Mouse (Mus musculus) neural tube, embryonic 13.5 days (tissue): Measurements from ENCODE around the gene Tspan33. TPM values are rescaled to one million over a fixed set of nuclear protein-coding genes. Genes with fewer than 3 reads are reported as not detected.

Experiments used
- ATAC-seq: fragments of 200-750 bp; cut with Nextera tagmentation; 2 replicates; pipeline ENCODE4 v1.8.0; 2017; ENCODE audit warnings: low read depth, mild to moderate bottlenecking, moderate TSS enrichment, moderate library complexity
- H3K27ac ChIP-seq: fragments of 300-500 bp; sonication (generic); replicated peaks from 2 replicates; pipeline ENCODE4 v1.5.1; 2015; ENCODE audit warnings: moderate library complexity, mild to moderate bottlenecking, inconsistent platforms
- H3K27me3 ChIP-seq: fragments of 300-500 bp; sonication (generic); 2 replicates; pipeline ENCODE4 v1.6.1; 2015; ENCODE audit warnings: mild to moderate bottlenecking, inconsistent platforms
- H3K36me3 ChIP-seq: fragments of 300-500 bp; sonication (generic); 2 replicates; pipeline ENCODE4 v1.6.1; 2015; ENCODE audit warnings: mild to moderate bottlenecking, inconsistent platforms
- H3K4me1 ChIP-seq: fragments of 300-500 bp; sonication (generic); replicated peaks from 2 replicates; pipeline ENCODE4 v1.6.1; 2015; ENCODE audit warnings: inconsistent platforms
- H3K4me2 ChIP-seq: fragments of 300-500 bp; sonication (generic); 2 replicates; pipeline ENCODE4 v1.6.1; 2015; ENCODE audit warnings: inconsistent platforms, mild to moderate bottlenecking, moderate library complexity
- H3K4me3 ChIP-seq: fragments of 300-500 bp; sonication (generic); 2 replicates; pipeline ENCODE4 v1.5.1; 2015; ENCODE audit warnings: mild to moderate bottlenecking, inconsistent platforms
- H3K9ac ChIP-seq: fragments of 300-500 bp; sonication (generic); 2 replicates; pipeline ENCODE4 v1.6.1; 2015; ENCODE audit warnings: moderate library complexity, mild to moderate bottlenecking, inconsistent platforms
- H3K9me3 ChIP-seq: fragments of 300-500 bp; sonication (generic); 2 replicates; pipeline ENCODE4 v1.6.1; 2016; ENCODE audit warnings: inconsistent platforms
- WGBS: fragments of 180-500 bp; shearing (Covaris S2); methylation state at CpG from one replicate; pipeline ENCODE4 v1.1.7; 2015; 5-methylcytosine and 5-hydroxymethylcytosine counted together
- polyA plus RNA-seq: library from polyadenylated mRNA; unstranded; fragments of >200 nt; fragmentation: Nextera tagmentation; extraction: Ambion mirVana; gene quantifications from 2 replicates; pipeline ENCODE4 v1.2.1, GENCODE M21; 2015

Gene Tspan33
- 5.6 and 7.0 TPM in 2 replicates for polyA plus RNA-seq

- ATAC-seq, result peak; percentile 98
- Histone ChIP-seq H3K4me3 (peak within 1 kb of the TSS; percentile 75), H3K27ac (no peak within 1 kb of the TSS), H3K4me2 (peak within 1 kb of the TSS; percentile 99), H3K9ac (peak within 1 kb of the TSS; percentile 82), H3K36me3 (no peaks in the 10 kb centered on the region), H3K9me3 (no peaks in the 10 kb centered on the region), H3K27me3 (peaks cover 38% of the 10 kb centered on the region), H3K4me1 (peaks cover 12% of the 10 kb centered on the region)
- WGBS, result under 1% methylated on average over 40 of the region's 41 CpGs
Observed at GRCm38 (mm10) chr6:29693953-29694352, at the start of gene Tspan33. Gene Tspan33 (plus strand): TSS chr6:29694222.

DNA sequence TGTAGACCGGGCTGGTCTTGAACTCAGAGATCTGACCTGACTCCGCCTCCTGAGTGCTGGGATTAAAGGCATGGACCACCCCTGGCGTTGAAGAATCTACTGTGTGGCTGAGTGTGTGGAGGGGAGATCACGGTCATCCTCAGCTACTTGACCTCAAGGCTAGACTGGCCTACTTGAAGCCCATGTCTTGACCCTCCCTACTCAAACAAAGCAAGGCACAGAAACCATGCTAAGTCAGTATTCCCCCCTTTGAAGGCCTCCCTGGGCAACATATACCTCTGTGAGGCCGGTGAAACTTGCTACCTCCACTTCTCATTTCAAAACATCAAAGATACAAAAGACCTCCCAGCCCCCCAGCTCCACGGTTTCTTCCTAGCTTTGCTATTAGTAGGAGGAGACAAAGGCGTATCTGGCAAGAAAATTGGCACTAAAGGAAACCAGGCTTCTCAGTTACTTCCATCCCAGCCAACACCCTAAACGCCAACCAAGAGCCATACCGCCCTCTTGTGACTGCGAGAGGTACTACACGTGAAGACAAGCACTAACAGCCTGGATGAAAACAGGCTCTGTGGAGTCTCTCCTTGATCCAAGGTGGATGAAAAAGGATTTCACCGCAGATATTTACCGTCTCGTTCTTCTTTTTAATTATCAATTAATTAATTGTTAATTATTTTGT, 44.4 kb upstream of the Tspan33 start:
- no peak overlapping the region for H3K9ac ChIP-seq
- no peaks in the 10 kb centered on the region for H3K4me1 ChIP-seq
- no peak overlapping the region for H3K4me3 ChIP-seq
- peak; percentile 61 for ATAC-seq
- no peaks in the 10 kb centered on the region for H3K9me3 ChIP-seq
- no peak overlapping the region for H3K27ac ChIP-seq
- H3K27me3 ChIP-seq, result no peaks in the 10 kb centered on the region
- WGBS, result 34% methylated on average over 14 of the region's 14 CpGs
- H3K4me2 ChIP-seq, result no peak overlapping the region
- H3K36me3 ChIP-seq, result no peaks in the 10 kb centered on the region

DNA sequence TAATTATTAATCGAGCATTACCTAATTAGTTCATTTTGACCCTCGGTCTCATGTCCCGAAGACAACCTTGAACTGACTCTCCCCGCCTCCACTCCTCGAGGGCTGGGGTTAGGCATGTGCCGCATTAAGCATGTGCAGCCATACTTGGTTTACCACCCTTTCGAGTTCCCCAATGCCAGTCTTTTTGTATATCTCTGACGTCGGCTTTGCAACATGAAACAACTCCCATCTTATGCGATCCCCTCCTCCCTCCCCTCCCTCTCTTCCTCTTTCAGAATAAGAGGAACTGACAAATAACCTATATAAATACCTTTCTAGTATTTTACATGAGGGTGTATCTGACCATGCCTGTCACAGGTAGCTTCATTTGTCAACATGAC, 43.9 kb upstream of the Tspan33 start:
- ATAC-seq, result no peak
- Histone ChIP-seq H3K27ac (no peak overlapping the region), H3K4me1 (no peaks in the 10 kb centered on the region), H3K9me3 (no peaks in the 10 kb centered on the region), H3K4me2 (no peak overlapping the region), H3K36me3 (no peaks in the 10 kb centered on the region), H3K27me3 (no peaks in the 10 kb centered on the region), H3K9ac (no peak overlapping the region), H3K4me3 (no peak overlapping the region)
- 73% methylated on average over 10 of the region's 10 CpGs for WGBS

DNA sequence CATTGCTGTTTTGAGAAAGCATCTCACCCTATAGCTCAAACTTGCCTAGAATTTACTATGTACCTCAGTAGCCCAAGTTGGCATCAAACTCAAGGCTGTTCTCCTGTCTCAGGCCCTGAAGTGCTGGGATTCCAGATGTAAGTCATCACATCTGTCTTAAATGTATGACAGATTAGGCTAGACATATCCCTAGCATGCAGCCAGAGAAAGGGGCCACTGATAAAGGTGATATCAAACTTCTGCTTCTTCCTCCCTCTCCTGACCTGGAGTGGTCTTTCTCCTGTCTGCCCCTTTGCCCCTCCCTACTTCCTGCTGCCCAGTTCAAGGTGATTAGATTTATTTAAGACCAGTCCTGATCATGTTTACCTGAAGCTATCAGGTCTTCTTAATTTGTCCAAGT, 40.8 kb upstream of the Tspan33 start:
- Histone ChIP-seq H3K36me3 (no peaks in the 10 kb centered on the region), H3K9me3 (no peaks in the 10 kb centered on the region), H3K27me3 (no peaks in the 10 kb centered on the region), H3K4me1 (no peaks in the 10 kb centered on the region), H3K4me2 (no peak overlapping the region), H3K4me3 (no peak overlapping the region), H3K9ac (no peak overlapping the region), H3K27ac (no peak overlapping the region)
- ATAC-seq, result no peak

- Histone ChIP-seq H3K9me3 (no peaks in the 10 kb centered on the region), H3K4me2 (no peak overlapping the region), H3K27me3 (no peaks in the 10 kb centered on the region), H3K4me1 (no peaks in the 10 kb centered on the region), H3K36me3 (no peaks in the 10 kb centered on the region), H3K4me3 (no peak overlapping the region), H3K27ac (no peak overlapping the region), H3K9ac (no peak overlapping the region)
- WGBS, result 83% methylated on average over 3 of the region's 3 CpGs
- no peak for ATAC-seq
Observed at GRCm38 (mm10) chr6:29658626-29659475, 35.2 kb upstream of the Tspan33 start.

DNA sequence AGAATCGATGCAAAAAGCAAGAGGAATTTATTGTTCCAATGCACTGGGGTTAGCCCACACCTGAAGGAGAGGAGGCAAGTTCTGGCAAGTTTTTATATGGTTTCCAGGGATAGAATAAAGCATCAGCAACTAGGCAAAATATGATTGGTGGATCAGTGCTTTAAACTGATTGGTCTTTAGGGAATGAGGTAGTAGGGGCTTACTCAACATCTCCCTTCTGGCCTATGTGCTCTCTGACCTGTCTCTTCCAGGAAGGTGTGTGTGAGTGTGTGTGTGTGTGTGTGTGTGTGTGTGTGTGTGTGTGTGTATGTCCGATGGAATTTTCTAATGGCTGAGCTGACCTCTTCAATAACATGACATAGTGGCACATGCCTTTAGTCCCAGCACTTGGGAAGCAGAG, 34.1 kb upstream of the Tspan33 start:
- ATAC-seq, result no peak
- 83% methylated on average over 2 of the region's 2 CpGs for WGBS
- no peaks in the 10 kb centered on the region for H3K4me1 ChIP-seq
- H3K27ac ChIP-seq, result no peak overlapping the region
- no peak overlapping the region for H3K4me2 ChIP-seq
- no peak overlapping the region for H3K4me3 ChIP-seq
- H3K9me3 ChIP-seq, result no peaks in the 10 kb centered on the region
- H3K36me3 ChIP-seq, result no peaks in the 10 kb centered on the region
- H3K9ac ChIP-seq, result no peak overlapping the region
- H3K27me3 ChIP-seq, result no peaks in the 10 kb centered on the region

DNA sequence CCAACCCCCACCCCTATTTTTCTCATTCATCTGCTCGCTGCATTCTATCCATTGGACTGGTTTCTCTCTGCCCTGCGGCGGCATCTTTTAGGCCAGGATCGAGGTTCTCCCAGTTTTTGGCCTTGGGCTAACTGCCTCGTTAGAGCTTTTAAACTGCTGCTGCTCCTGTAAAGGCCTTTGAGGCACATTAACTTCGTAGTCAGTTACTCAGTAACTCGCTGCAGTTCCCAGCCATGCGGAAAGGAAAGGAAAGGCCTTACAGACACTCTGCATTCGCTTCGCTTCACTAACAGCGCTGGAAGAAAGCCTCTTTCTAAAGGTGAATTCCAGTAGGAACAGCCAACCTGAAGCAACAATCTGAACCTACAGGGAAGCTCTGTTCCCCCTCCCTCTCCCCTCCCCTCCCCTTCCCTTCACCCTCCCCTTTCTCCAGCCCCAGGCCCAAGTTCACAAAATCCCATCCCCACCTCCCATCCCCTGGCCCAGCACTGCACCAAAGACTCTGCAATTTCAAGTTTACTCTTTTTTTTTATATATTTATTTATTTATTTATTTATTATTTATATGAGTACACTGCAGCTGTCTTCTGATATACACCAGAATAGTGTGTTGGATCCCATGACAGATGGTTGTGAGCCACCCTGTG, 33.2 kb upstream of the Tspan33 start:
- 34% methylated on average over 11 of the region's 11 CpGs for WGBS
- H3K4me2 ChIP-seq, result no peak overlapping the region
- H3K27ac ChIP-seq, result no peak overlapping the region
- H3K27me3 ChIP-seq, result no peaks in the 10 kb centered on the region
- no peaks in the 10 kb centered on the region for H3K36me3 ChIP-seq
- no peak overlapping the region for H3K9ac ChIP-seq
- no peak for ATAC-seq
- no peaks in the 10 kb centered on the region for H3K4me1 ChIP-seq
- no peak overlapping the region for H3K4me3 ChIP-seq
- H3K9me3 ChIP-seq, result no peaks in the 10 kb centered on the region

- Histone ChIP-seq H3K4me2 (no peak overlapping the region), H3K27me3 (no peaks in the 10 kb centered on the region), H3K27ac (no peak overlapping the region), H3K4me1 (no peaks in the 10 kb centered on the region), H3K9ac (no peak overlapping the region), H3K4me3 (no peak overlapping the region), H3K9me3 (no peaks in the 10 kb centered on the region), H3K36me3 (no peaks in the 10 kb centered on the region)
- WGBS, result 84% methylated on average over 6 of the region's 6 CpGs
- ATAC-seq, result no peak
Observed at GRCm38 (mm10) chr6:29667266-29667665, 26.8 kb upstream of the Tspan33 start.

DNA sequence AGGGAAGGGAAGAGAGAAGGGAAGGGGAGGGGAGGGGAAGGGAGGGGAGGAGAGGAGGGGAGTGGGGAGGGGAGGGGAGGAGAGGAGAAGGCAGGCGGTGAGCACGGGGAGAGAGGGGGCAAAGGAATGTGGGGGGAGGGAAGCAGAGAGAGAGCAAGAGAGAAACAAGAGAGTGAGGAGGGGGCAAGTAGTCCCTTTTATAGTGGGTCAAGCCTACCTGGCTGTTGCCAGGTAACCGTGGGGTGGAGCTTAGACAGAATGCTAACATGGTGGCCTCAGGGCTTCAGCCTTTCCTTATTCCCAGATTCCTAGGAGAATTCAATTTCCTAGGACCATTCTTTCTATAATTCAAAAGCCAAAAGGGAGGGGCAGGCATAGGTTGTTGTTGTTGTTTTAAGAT, 22.3 kb upstream of the Tspan33 start:
- Histone ChIP-seq H3K36me3 (no peaks in the 10 kb centered on the region), H3K4me2 (no peak overlapping the region), H3K27ac (no peak overlapping the region), H3K9me3 (no peaks in the 10 kb centered on the region), H3K27me3 (no peaks in the 10 kb centered on the region), H3K4me3 (no peak overlapping the region), H3K4me1 (no peaks in the 10 kb centered on the region), H3K9ac (no peak overlapping the region)
- no peak for ATAC-seq
- WGBS, result 17% methylated on average over 3 of the region's 3 CpGs

DNA sequence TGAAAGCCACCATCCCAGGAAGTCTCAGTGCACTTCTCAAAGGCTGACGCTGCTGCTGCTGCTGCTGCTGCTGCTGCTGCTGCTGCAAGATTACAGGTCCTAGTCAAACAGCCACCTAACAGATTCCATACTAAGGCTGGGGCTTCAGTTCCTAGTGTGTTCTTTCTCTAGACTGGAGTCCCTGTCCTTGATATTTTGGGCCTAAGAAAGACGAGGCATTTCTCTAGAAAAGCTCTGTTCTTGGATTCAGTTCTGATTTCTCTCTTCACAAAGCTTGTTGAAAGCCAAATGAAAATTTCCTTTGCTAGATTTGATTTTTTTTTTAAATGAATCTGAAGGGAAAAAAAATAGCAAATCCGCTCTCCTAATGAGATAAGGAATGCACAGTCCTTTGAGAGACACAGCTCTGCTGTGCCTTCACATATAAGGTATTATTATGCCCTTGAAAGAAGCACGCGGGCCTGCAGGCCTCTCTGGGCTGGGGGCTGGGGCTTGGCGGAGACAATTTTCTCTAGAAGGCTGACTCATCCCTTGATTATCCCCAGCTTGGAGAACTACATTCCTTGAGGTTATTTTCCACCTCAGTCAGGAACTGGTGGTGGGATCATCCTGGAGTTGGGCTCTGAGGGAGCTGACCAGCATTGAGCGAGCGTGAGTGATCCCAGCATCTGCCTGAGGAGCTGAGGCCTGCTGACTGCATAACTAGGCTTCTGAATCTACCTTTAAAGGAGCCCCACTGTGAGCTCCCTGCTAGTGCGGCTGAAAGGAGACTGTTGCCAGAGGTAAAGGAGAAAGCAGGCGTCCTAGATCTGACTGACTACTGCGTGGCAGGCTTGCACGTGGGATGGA, 21.2 kb upstream of the Tspan33 start:
- no peak overlapping the region for H3K27ac ChIP-seq

DNA sequence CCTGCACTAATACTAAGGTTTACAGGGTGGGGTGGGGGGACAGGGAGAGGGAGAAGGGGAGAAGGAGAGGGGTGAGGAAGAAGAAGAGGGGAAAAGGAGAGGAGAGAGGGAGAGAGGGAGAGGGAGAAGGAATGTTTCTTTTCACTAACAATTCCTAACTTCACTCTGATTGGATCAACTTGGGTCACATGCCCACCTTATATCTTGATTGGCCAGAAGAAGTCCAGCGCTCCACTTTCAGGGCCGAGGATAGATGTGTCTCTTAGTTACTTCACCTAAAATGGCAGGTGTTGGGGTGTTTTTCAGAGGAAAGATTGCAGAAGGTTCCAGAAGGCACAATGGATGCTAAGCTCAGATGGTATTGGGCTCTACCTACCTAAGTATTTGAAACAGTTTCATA, 20.3 kb upstream of the Tspan33 start:
- ATAC-seq, result no peak
- no peaks in the 10 kb centered on the region for H3K4me1 ChIP-seq
- no peak overlapping the region for H3K4me2 ChIP-seq
- H3K9ac ChIP-seq, result no peak overlapping the region
- WGBS, result 32% methylated on average over 2 of the region's 2 CpGs
- H3K4me3 ChIP-seq, result no peak overlapping the region
- H3K9me3 ChIP-seq, result no peaks in the 10 kb centered on the region
- no peaks in the 10 kb centered on the region for H3K36me3 ChIP-seq
- H3K27me3 ChIP-seq, result no peaks in the 10 kb centered on the region
- no peak overlapping the region for H3K27ac ChIP-seq

More for the DNA sequence above, 21.2 kb upstream of the Tspan33 start:
- no peaks in the 10 kb centered on the region for H3K4me1 ChIP-seq
- no peaks in the 10 kb centered on the region for H3K9me3 ChIP-seq
- no peak for ATAC-seq
- H3K27me3 ChIP-seq, result no peaks in the 10 kb centered on the region
- no peak overlapping the region for H3K4me2 ChIP-seq
- WGBS, result 34% methylated on average over 12 of the region's 12 CpGs
- no peaks in the 10 kb centered on the region for H3K36me3 ChIP-seq
- H3K9ac ChIP-seq, result peak overlapping the region; percentile 38; the same call in 1 of the 2 replicates
- no peak overlapping the region for H3K4me3 ChIP-seq
